Mouse (Mus musculus) naive thymus-derived CD4-positive, alpha-beta T cell, adult 2 months (primary cell): ENCODE measurements at regions not wholly inside any gene's neighbourhood (a gene's known extent, or its start where the extent isn't known, plus 50 kb on each side); places are given as distances from the start of the nearest gene placed in this dataset.

Experiments used
- DNase-seq: peaks from one replicate; pipeline ENCODE4 v3.0.0-alpha.2; 2011; ENCODE audit warnings: low read depth

DNA sequence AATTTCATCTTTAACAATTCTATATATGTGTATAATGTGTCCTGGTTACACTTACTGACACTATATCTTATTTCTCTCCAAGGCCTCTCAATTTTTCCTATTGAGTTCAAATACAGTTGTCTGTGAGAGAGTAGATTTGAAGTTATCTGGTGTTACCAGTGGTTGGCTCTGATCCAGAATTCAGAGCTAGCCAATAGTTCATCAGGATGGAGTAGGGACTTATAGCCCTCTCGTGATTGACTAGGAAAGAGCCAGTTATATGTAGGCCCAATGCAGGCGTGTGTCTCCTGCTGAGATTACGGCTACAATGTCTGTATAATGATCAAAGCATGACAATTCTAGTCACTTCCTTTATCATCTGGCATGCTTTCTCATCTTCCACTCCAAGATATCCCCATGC, 1241.0 kb upstream of the Zeb2 start:
- no peak for DNase-seq

DNA sequence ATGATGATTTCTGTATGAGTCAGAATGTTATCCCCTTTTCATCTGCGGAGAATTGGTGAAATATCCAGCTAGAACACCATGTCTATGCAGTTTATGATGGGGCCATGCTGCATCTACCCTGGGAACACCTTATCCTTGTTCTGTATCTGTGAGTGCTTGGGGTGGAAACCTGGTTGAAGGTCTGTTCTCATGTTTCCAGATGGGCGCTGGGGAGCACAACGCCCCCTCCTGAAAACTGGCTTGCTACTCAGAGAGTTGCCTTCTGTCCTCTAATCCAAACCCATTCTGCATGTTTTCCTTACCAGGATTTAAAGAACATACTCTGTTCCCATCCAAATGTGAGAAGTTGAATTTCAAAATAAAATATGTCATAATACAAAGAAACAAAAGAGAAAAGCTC, 1239.5 kb upstream of the Zeb2 start:
- no peak for DNase-seq

DNA sequence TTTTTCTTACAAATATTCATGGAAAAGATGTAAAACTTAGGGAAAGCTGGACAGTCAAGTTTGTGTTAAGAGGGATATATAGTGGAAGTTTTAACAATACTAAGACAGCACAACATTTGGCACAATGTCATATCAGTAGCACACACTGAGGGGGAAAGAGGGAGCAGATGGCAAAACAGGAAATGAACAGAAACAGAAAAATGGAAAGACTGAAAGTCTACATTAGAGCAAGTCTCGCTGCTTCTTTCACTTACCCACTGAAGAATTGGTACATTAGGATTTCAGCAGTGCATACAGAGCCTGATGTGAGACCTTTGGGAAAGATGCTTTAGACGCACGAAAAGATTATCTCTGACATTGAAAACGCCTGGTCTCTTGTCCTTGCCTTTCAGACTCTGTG, 1223.5 kb upstream of the Zeb2 start:
- no peak for DNase-seq

DNA sequence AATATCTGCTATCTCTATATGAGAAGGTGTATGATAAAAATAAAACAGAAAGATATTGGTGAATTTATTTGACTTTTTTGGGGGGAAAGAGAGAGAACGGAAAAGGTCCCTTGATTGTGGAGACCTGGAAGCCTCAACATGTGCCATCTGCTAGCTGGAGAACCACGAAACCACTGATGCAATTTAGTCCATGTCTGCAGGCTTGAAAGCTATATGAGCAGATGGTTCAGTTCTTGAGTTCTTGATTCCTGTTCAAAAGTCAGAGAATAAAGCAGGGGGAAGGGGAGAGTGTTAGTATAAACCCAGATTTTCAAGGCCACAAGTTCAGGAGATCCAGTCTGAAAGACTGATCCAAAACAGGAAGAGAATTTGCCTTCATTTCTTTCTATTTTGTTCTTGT, 1199.5 kb upstream of the Zeb2 start:
- DNase-seq, result no peak

DNA sequence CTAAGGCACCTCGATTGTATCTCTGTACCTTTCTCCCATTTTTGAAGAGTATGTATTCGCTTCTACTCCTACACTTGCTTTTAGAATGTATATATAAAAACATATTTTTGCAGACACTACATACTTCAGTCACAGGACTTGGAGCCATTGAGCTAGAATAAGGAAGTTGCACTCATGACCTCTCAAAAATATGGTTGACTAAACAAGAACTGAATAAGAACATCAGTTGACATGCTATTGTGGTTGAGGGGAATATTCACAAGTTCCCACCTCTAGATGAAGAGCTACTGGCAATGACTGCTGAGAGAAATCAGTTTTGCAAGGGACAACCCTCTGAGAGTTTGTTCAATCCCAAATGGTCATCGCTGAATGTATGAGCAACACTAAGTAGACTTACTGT, 1198.0 kb upstream of the Zeb2 start:
- DNase-seq, result no peak

DNA sequence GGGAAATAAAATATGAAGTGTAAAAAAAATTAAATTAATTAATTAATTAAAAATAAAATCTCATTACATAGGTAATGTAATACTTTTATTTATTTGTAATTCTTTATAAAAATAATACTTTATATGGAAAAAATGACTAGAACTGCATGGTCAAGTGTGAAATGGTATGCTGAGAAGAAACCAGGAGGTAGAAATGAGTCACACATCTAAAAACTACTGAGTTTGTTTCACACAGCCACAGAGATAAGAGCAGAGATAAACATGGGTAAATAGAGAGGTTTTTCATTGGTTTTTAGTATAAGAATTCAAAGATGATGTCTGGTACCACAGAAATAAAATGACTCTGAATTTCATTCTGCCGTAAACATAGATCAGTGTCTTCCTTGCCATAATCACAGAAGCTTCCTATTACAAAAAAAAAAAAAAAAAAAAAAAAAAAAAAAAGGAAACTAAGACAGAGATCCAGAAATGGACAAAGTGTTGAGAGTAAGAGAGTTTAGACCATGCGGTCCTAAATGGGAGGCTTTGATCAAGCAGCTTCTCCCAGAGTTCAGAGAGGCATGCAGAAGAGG, 1190.5 kb upstream of the Zeb2 start:
- DNase-seq, result no peak

DNA sequence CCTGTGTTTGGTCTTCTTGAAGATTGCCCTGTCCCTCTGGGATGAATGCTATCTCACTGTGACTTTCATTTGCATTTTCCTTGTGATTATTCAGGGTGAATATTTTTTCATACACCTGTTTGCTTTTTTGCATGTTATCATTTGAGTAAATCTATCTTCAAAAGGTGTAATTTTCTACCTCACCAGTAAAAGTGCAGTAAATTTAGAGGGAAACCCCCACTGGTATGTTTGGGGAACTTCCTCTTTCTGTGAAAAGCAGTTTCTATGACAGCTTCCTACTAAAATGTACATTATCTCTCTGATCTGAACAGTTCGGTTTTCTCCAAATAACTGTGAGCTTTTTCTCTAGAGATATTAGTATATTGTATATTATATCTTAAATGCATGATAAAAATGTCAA, 1185.4 kb upstream of the Zeb2 start:
- no peak for DNase-seq

DNA sequence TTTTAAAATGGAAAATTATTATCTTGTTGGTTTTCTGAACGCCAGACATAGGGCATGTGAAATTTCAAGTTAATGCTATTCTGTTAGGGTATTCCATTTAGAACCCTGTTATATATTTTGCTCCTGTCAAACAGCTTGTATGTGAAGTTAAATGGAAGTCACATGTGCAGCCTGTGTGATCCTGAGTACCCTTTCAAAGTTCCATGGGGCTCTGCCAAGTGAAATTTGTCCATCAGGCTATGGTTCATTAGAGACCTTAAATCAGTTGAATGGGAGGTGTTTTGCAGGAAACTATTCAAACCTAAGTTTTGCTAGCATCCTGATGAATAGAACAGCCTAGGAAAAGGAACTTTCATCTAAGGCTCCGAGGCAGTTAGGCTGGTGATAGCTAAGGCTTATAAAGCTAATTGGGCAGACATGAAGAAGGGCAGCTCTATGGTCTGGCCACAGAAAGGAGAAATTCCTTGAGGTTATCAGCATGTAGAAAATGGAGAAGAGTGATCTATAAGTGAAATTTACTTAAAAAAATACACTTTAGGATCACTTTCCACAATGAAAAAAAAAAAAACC, 1180.2 kb upstream of the Zeb2 start:
- DNase-seq, result no peak

DNA sequence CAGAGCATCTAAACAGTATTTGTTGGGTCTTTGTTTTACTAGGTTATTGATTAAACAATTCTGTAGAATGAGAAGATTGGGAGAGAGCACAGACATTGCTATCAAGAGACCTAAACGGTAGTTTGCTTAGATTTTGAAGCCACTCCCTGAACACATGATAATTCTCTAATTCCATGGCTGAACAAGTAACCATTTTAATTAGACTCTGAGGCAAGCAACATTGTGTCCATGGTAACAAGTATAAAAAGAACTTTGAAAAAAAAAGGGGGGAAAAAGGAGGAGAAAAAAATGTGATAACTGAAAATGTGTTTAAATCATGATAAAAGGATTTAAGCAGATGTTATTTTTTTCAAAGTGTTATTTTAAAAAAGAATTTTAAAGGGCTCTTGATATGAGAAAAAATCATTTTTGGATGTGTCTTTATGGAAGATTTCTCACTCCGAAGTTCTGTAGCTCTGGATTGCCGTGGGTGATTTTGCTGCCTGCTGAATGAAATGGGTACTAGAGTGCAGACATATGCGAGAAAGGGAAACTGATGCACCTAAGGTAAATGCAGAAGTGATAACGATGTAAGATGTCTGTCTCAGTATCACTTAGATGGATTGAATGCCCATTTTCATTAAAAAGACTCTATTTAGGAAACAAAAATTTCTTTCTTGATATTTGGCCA, 1166.9 kb upstream of the Zeb2 start:
- no peak for DNase-seq

DNA sequence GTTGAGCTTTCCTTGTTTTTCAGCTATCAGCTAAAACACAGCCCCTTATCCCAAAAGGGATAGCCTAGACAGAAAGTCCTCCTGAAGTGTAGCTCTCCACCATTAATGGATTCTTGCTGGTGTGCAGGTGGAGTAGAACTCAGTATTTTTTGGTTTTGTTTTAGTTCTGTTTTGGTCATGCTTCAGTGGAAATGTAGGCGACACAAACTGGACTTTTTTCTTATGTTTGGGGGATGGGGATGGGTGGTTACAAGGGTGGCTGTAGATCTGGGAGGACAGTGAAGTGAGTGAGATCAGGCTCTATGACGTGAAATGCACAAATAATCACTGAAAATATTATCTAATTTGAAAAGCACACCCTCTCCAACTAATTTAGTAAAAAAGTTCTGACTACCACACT, 1163.6 kb upstream of the Zeb2 start:
- DNase-seq, result no peak

DNA sequence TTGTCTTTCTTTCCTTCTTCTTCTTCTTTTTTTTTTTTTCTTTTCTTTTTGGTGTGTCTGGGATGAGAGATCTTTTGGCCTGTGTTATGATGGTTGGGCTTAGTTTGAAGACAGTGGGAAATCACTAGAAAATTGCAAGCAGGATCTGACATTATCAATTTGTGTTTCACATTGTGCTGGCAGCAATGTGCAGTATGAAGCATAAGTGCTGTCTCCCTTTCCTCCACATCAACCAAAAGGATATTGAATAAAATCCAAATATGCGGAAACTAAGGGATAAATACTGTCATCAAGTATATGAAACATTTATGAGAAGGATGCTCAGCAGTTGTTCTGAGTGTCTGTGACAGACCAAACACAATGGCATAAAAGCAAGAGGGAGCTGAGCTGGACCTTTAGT, 1144.4 kb upstream of the Zeb2 start:
- no peak for DNase-seq

DNA sequence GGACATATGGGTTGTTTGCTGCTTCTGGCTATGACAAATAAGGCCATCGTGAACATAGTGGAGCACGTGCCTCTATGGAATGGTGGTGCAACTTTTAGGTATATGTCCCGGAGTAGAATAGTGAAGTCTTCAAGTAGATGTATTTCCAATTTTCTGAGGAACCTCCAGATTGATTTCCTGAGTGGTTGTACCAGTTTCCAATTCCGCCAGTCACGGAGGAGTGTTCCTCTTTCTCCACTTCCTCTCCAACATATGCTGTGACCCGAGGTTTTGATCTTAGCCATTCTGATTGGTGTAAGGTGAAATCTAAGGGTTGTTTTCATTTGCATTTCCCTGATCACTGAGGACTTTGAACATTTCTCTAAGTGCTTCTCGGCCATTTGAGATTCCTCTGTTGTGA, 1134.4 kb upstream of the Zeb2 start:
- DNase-seq, result no peak

DNA sequence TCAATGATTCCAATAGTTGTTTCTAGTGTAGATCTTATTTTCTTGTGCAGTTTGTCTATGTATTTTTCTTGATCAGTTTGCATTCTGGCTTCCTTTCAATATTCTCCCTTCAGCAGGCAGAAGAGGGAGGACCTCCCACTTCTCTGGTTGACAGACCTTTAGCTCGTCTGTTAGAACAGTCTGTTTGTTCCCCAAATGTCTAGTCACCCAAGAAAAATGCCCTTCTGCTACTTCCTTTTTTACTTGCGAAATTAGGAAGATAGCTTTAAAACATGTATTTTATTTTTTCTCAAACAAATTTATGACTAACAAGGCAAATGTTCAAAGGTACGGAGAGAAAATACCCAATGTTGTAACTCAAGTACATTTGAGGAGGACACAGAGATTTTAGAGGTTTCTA, 1128.5 kb upstream of the Zeb2 start:
- no peak for DNase-seq

DNA sequence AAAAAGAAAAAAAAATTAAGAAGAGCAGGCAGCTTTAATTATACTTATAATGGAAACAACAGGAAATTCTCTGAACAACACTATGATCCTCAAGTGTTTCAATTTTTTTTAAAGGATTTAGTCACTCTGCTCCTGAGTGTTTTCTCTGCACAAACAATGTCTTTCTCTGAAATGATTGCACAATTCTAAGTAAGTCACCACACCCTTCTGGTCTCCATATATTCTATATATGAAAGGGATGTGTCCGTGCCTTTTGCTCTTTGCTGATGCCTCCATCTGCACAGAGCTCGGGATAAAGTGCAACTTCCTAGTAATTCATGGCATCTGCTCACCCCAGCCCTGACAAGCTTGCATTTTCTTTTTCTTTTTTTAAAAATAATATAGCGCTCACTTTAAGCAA, 1127.5 kb upstream of the Zeb2 start:
- no peak for DNase-seq

DNA sequence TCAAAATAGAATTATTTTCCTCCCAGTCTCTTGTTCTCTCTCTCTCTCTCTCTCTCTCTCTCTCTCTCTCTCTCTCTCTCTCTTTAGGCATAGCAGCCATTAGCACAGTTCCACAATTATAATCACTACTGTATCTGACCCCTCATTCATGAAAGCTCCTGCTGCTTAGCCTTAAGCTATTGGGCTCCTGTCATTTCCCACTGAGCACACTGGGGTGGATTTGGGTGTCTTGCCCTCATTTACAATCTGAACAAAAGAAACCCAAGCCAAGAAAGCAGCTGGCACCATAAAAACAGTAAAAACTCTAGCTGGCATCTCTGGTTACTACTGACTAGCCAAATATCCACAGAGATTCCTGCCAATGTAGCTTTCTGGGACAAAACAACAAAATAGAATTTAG, 1125.6 kb upstream of the Zeb2 start:
- no peak for DNase-seq

DNA sequence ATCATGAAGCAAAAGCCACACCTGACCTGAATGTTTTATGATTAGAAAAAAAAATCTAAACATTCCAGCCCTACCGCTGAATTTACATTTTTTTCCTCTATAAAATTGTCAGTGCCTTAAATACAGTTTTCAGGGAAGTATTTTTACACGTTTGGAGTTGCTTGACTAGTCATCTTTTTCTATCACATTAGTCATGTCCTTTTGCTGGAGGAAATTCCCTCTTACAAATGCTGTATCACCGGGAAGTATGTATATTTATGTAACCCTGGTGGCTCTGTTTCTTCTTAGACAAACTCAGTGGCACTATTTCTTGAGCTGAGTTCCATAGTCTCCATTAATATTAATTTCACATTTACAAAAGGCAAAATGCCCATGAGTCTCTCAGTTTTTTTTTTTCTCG, 1122.7 kb upstream of the Zeb2 start:
- no peak for DNase-seq

DNA sequence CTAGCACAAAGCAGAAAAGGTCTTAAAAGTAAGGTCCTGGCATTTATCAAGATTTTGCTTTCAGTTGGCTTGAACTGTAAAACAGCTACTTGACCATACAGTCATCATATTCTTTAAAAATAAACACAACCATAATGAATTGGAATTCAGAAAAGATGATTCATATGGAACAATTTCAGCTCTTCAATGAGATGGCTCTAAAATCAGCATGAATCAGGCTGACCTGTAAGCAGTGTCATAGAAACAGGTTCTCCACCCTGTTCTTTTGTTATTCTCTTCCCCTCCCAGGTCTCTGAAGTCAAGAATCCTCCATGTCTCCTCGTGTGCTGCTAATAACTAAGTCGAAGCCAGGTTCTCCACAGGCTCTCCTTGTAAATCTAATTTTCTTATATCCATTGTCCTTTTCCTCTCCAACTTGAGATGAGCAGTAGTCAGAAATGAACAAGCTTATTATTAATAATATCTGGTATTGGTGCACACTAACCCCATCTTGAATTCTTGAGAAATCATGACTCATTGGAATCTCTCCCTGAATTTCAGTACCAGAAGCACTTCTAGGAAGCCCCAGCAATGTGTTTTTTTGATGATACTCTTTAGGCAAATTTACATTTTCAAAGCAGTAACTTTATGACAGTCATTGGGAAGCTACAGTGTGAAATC, 1113.7 kb upstream of the Zeb2 start:
- DNase-seq, result no peak

DNA sequence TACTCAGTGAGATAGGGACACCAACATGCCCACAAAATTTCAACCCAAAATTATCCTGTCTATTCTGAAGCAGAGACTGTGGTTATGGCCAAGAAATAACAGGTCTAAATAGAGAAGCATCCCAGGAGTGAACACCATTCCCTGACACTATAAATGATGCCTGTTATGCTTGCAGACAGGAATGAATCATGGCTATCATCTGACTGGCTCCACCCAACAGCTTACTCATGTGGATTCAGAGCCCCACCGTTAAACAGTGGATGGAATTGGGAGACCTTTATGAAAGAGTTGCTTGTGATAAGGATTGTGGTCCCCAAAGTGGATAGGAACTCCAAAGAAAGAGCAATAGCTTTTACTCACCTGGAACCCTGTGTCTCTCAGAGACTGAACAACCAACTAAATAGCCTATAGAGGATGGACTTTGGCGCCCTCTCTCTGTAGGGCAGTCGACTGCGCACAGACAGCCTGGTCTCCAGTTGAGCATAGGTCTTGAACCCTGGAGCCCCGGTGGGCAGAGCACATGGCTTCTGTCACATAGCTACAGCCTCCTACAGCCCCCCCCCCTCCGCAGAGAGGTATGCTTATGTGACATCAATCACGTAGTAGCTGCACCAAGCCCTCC, 1101.3 kb upstream of the Zeb2 start:
- DNase-seq, result no peak

DNA sequence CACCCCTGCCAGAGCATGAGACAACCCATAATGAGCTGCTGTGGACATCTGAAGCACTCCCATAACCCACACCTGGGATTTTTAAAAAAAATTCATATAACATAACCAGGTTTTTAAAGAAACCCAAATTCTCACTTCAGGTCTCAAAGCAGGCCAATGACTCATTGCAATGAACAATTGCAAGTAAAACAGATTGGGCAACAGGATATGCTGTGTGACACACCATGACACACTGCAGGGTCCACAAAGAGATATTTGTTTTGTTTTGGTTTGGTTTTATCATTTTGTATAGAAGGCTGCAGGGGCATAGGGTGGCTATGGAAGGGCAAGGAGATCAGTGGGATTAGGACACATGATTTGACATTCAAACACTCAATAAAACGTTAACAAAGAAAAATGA, 1082.1 kb upstream of the Zeb2 start:
- DNase-seq, result no peak

DNA sequence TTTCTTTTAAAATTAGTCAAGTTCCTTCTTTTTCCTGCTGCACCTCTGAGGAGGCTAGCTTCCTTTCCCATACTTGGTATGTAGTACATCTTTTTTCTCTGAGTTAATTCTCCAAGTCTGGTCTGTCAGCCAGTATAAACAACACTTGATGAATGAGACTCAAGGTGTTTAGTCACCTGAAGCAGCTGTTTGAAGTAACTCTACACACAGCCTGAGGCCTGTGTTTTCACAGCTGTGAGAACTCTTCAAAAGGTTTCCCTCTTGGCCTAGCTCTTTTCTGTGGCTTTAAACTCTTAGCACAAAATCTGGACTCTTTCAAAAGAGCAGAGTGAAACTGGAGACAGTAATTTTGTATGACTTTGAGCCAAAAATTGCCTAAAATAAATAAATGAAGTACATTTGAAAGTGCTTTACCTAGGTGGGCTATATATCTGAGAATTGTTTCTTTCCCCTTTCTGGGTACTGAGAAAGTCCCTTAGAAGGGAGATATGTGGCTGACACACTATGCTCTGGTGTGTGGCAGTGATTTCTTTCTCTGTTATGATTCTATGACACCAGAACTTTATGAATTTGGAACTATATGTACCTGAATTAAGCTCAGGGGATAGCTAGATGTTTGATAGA, 1070.2 kb upstream of the Zeb2 start:
- no peak for DNase-seq

DNA sequence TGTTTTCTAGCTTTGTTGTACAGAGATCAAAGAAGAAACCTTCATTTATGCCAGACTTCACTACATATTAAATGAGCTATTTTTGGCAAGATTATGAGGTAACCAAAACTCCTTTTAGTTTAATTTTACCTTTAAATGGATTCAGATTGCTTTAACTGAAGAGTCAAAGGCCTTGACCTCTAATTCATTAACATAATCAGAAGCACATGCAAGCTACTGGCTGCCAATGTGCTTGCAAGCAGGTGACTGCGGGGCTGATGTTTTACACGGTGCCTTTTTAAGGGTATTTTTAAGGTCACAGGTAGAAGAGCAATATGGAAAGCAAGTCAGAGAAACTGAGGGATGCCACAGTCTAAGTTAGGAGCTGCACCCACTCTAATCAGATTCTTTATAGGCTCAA, 1066.0 kb upstream of the Zeb2 start:
- no peak for DNase-seq

DNA sequence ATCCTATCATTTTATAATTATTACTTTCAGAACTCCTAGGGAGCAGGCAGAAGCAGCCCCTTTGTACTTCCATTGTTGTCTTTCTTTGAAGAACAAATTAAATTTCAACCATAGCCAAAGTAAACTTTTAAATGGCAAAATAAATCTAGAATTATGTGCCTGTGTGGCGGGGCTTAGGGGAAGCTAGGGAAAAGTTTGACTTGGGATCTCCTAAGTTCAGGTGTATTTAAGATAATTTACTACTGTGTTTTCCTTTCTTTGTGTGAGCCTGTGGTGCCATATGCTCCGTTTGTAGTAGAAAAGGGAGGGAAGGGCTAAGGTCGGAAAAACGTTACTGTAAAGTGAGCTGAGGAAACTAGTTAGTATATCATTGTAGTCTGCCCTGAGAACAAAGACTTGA, 1062.5 kb upstream of the Zeb2 start:
- DNase-seq, result no peak

DNA sequence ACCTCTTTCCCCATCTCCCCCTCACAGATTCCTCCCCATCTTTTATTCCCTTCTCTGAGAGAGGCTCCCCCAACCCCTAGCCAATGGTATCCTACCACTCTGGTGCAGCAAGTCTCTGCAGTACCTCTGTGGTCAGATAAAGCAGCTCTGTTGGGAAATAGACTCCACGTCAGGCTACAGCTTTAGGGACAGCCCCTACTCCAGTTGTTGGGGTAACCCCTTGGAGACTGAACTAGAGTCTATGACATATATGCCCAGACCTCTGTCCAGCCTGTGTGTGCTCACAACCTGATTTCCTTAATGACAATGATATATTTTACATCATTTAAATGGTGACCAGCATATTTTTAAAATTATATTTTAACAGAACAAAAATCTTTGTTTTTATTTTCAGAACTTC, 1051.3 kb upstream of the Zeb2 start:
- no peak for DNase-seq
